Mouse (Mus musculus) C2C12 (cell line): ENCODE measurements at regions not wholly inside any gene's neighbourhood (a gene's known extent, or its start where the extent isn't known, plus 50 kb on each side); places are given as distances from the start of the nearest gene placed in this dataset.

ENCODE experiments used
- CEBPB ChIP-seq: IDR thresholded peaks from one replicate; pipeline ENCODE4 v1.6.1; 2011; ENCODE audit warnings: low read depth, mild to moderate bottlenecking, control low read depth, moderate library complexity
- CTCF ChIP-seq: IDR thresholded peaks from one replicate; pipeline ENCODE4 v1.5.1; 2011; ENCODE audit not compliant: control insufficient read depth, insufficient read depth, insufficient read length
- FOSL1 ChIP-seq: IDR thresholded peaks from one replicate; pipeline ENCODE4 v1.8.0; 2011; ENCODE audit warnings: mild to moderate bottlenecking, low read length; ENCODE audit not compliant: poor library complexity, insufficient read depth, severe bottlenecking
- USF1 ChIP-seq: IDR thresholded peaks from one replicate; pipeline ENCODE4 v1.6.1; 2011; ENCODE audit warnings: low read depth, mild to moderate bottlenecking, control low read depth, moderate library complexity

- TF ChIP-seq FOSL1 (no peak), CTCF (no peak), CEBPB (no peak), USF1 (no peak)
These were observed 142.5 kb upstream of the Slc30a5 start for GRCm38 (mm10) chr13:100975741-100976140.
